Mouse (Mus musculus) stomach, postnatal 0 days (tissue): ENCODE results near the gene Gm20498.

Experiments
- CTCF ChIP-seq: IDR thresholded peaks from 2 replicates; pipeline ENCODE4 v1.5.1; 2016; ENCODE audit warnings: antibody characterized with exemption, low read depth, mild to moderate bottlenecking, moderate library complexity
- EP300 ChIP-seq: optimal IDR thresholded peaks from 2 replicates; pipeline ENCODE3; 2016; ENCODE audit warnings: antibody characterized with exemption

DNA sequence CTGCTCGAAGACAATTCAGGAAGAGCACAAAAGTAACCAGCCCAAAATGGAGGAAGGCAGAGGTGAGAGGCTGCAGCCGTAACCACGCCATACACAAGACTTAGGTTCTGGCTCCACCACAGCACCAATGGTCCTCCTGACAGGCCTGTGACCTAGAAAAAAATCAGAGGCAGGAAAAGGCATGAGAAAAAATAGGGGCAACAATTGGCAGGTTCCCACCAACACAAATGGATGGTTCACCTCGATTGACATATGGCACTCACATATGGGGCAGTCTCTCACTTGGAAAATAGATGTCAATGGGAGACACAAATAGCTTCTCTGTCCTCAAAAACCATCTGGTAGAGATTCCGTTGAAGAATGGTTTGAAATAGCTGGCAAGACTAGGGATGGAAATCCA, 216.8 kb downstream of the Gm20498 start:
- TF ChIP-seq CTCF (no peak), EP300 (no peak)
